Mouse (Mus musculus): ENCODE data around the gene Pin4.

- TF ChIP-seq MAX (IDR thresholded peaks at IDR 0.05; ENCODE audit: low read length) (no peak), POLR2AphosphoS2 (IDR thresholded peaks at IDR 0.05; ENCODE audit: low read length) (no peak), RAD21 (IDR thresholded peaks at IDR 0.05; ENCODE audit: low read depth, low read length) (no peak), USF1 (IDR thresholded peaks at IDR 0.05; ENCODE audit: low read depth, low read length) (no peak)
Measured at GRCm38 (mm10) chrX:102166521-102166920, 47.3 kb downstream of the Pin4 start.

All from MEL (cell line).